Mouse (Mus musculus): Measurements from ENCODE around the gene Adamtsl1. TPM values are rescaled to one million over a fixed set of nuclear protein-coding genes. Genes with fewer than 3 reads are reported as not detected.
A peak's percentile ranks its signal among the peaks of the same experiment; 100 is the strongest.

Adamtsl1 gene
- polyA plus RNA-seq, 1 experiment from 2014 or later, result 0.73 TPM

GRCm38 (mm10) chr4:86019586-86019985 is 505.6 kb downstream of the Adamtsl1 start:
- DNase-seq, result no peak
- 45% methylated on average over 4 of the region's 4 CpGs for WGBS (ENCODE audit: insufficient replicate concordance)

DNA sequence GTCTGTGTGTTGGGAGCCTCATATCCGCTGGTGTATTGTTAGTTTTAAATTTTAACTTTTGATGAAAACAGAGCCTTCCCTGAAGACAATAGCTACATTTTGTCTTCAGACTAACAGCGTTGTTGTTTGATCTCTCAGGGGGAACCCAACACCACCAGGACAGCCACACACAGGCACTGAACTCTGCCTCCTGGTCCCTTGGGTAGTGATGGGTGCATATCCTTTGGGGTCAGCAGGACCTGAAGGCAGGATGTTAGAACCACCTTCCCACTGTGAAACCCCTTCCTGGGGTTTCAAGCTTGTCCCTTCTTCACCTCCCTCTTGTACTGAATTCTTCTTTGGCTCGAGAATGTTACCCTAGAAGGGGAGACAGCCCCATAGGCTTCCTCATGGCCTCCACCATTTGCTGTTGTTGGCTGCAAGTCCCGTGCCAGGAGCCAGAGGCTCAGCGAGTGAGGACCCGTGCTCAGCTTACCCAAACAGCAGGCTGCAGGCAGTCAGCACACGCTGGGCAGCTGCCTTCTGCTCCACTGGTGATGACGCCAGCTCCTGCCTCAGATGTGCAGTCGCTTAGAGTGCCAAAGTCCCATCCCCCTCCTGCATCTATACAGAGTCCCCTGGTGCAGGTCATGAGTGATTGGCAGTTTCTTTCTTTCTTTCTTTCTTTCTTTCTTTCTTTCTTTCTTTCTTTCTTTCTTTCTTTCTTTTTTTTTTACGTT is 506.6 kb downstream of the Adamtsl1 start:
- 60% methylated on average over 10 of the region's 10 CpGs for WGBS (ENCODE audit: insufficient replicate concordance)

More at GRCm38 (mm10) chr4:86019586-86019985, 505.6 kb downstream of the Adamtsl1 start:
- Histone ChIP-seq H3K36me3 (no peaks in the 10 kb centered on the region), H3K4me1 (replicated peaks) (no peaks in the 10 kb centered on the region), H3K9me3 (replicated peaks) (no peaks in the 10 kb centered on the region), H3K4me2 (no peak overlapping the region), H3K27ac (no peak overlapping the region), H3K4me3 (replicated peaks) (no peak overlapping the region), H3K27me3 (no peaks in the 10 kb centered on the region), H3K9ac (no peak overlapping the region)
- ATAC-seq (ENCODE audit: low read depth), result no peak

DNA sequence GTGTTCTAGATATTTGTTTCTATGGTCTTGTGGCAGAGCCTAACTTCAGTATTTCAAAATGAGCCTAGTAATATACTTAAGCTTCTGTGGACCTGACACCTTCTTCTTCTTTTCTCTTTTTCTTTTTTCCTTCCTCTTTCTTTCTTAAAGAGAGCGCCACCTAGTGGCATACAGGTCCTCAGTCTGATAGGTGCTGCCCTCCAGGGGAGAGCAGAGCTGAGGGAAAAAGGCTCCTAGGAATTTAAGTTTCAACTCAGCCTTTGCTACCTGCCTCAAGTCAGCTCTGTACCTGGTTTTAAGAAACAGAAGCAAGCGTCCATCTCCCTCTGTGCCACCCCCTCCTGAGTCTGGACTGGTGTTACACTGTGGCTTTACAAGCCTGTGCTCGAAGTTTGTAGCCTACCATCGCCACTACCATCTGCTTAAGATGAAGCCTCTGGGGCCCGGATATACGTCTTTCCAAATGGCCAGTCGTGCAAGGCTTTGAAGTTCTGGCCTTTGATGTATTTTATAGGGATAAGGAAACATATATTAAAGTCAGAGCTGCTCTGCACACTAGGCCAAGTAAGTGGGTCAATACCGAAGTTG is 510.7 kb downstream of the Adamtsl1 start:
- DNase-seq (no peak), ATAC-seq (ENCODE audit: low read depth) (no peak)
- Histone ChIP-seq H3K4me3 (replicated peaks) (no peak overlapping the region), H3K27me3 (no peaks in the 10 kb centered on the region), H3K9ac (no peak overlapping the region), H3K36me3 (no peaks in the 10 kb centered on the region), H3K27ac (no peak overlapping the region), H3K4me2 (no peak overlapping the region), H3K9me3 (replicated peaks) (no peaks in the 10 kb centered on the region), H3K4me1 (replicated peaks) (no peaks in the 10 kb centered on the region)
- 47% methylated on average over 8 of the region's 8 CpGs for WGBS (ENCODE audit: insufficient replicate concordance)

More for the DNA sequence above, 506.6 kb downstream of the Adamtsl1 start:
- ATAC-seq (ENCODE audit: low read depth), result no peak
- no peak for DNase-seq
- Histone ChIP-seq H3K4me3 (replicated peaks) (no peak overlapping the region), H3K27ac (no peak overlapping the region), H3K36me3 (no peaks in the 10 kb centered on the region), H3K4me1 (replicated peaks) (no peaks in the 10 kb centered on the region), H3K9ac (no peak overlapping the region), H3K27me3 (no peaks in the 10 kb centered on the region), H3K9me3 (replicated peaks) (no peaks in the 10 kb centered on the region), H3K4me2 (no peak overlapping the region)

DNA sequence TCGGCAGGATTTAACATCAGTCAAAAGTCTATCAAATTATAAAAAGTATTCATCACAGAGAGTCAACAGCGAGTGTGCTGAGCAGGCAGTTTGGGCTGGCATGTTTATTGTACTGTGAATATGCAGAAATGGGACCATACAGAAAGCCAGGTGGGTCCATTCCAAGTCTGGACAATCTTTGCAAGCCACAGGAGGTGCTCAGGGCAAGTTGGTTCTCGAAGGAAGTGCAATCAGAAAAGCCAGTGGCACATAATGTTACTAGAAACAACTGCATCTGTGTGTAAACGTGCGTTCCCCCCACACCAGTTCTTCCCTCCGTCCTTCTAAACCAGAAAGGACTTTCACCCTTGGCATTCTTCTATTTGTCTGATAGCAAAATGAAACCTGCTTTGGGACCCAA is 515.5 kb downstream of the Adamtsl1 start:
- no peaks in the 10 kb centered on the region for H3K9me3 ChIP-seq (replicated peaks)
- H3K4me2 ChIP-seq, result no peak overlapping the region
- H3K27ac ChIP-seq, result no peak overlapping the region
- DNase-seq (no peak), ATAC-seq (ENCODE audit: low read depth) (no peak)
- H3K27me3 ChIP-seq, result no peaks in the 10 kb centered on the region
- H3K36me3 ChIP-seq, result no peaks in the 10 kb centered on the region
- H3K4me3 ChIP-seq (replicated peaks), result no peak overlapping the region
- H3K4me1 ChIP-seq (replicated peaks), result no peaks in the 10 kb centered on the region
- 70% methylated on average over 6 of the region's 6 CpGs for WGBS (ENCODE audit: insufficient replicate concordance)
- H3K9ac ChIP-seq, result no peak overlapping the region

DNA sequence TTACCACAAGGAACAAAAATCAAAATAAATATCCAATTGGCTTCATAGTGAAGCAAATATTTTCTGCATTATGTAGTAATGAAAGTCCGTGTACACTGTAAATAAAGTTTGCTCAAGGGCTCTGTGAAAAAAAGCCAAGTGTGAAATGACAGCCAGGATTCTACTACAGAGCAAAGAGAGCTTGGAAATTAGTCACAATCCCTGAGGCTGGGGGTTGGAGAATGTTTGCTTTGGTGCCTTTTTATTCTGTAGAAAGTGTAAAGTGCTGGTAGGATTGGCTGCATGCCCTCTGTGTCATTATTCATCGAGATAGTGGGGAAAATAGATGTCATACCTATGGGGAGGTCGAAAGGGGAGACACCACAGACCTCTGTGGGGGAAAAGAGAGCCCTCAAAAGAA is 516.2 kb downstream of the Adamtsl1 start:
- H3K27me3 ChIP-seq, result no peaks in the 10 kb centered on the region
- WGBS (ENCODE audit: insufficient replicate concordance), result 53% methylated on average over 3 of the region's 3 CpGs
- H3K4me3 ChIP-seq (replicated peaks), result no peak overlapping the region
- H3K4me2 ChIP-seq, result no peak overlapping the region
- H3K9me3 ChIP-seq (replicated peaks), result no peaks in the 10 kb centered on the region
- no peak overlapping the region for H3K9ac ChIP-seq
- H3K27ac ChIP-seq, result no peak overlapping the region
- H3K36me3 ChIP-seq, result no peaks in the 10 kb centered on the region
- no peaks in the 10 kb centered on the region for H3K4me1 ChIP-seq (replicated peaks)
- ATAC-seq (ENCODE audit: low read depth) (no peak), DNase-seq (no peak)

GRCm38 (mm10) chr4:86031041-86031440 is 517.1 kb downstream of the Adamtsl1 start:
- no peak for DNase-seq
- 60% methylated on average over 8 of the region's 8 CpGs for WGBS (ENCODE audit: insufficient replicate concordance)
- Histone ChIP-seq H3K27ac (no peak overlapping the region), H3K36me3 (no peaks in the 10 kb centered on the region), H3K9ac (no peak overlapping the region), H3K4me1 (replicated peaks) (no peaks in the 10 kb centered on the region), H3K4me2 (no peak overlapping the region), H3K27me3 (no peaks in the 10 kb centered on the region), H3K9me3 (replicated peaks) (no peaks in the 10 kb centered on the region), H3K4me3 (replicated peaks) (no peak overlapping the region)
- ATAC-seq (ENCODE audit: low read depth), result no peak

DNA sequence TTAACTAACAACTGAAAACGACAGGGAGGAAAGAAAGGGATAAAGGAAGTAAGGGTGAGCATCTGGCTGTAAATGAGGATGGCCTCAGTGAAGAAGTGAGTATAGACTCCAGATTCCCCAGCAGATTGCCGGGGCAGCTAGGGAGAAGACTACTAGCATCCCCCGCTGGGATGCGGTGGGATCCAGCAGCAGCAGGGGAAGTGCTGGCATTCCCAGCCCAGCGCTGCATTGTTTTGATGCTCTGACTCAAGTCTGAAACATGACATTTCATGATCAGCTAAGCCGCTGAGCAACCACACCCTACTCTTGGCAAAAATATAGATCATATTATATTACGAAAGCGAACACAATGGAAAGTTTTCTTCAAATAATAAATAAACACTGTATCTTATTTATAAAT is 526.9 kb downstream of the Adamtsl1 start:
- Histone ChIP-seq H3K9ac (no peak overlapping the region), H3K9me3 (replicated peaks) (no peaks in the 10 kb centered on the region), H3K27ac (no peak overlapping the region), H3K4me1 (replicated peaks) (no peaks in the 10 kb centered on the region), H3K36me3 (no peaks in the 10 kb centered on the region), H3K27me3 (no peaks in the 10 kb centered on the region), H3K4me2 (no peak overlapping the region), H3K4me3 (replicated peaks) (no peak overlapping the region)
- ATAC-seq (ENCODE audit: low read depth), result no peak
- no peak for DNase-seq
- 47% methylated on average over 8 of the region's 8 CpGs for WGBS (ENCODE audit: insufficient replicate concordance)

GRCm38 (mm10) chr4:86045448-86045847 is 531.5 kb downstream of the Adamtsl1 start:
- Histone ChIP-seq H3K4me3 (replicated peaks) (no peak overlapping the region), H3K27ac (no peak overlapping the region), H3K27me3 (no peaks in the 10 kb centered on the region), H3K9me3 (replicated peaks) (no peaks in the 10 kb centered on the region), H3K4me1 (replicated peaks) (no peaks in the 10 kb centered on the region), H3K4me2 (no peak overlapping the region), H3K36me3 (no peaks in the 10 kb centered on the region), H3K9ac (no peak overlapping the region)
- WGBS (ENCODE audit: insufficient replicate concordance), result 70% methylated on average over 6 of the region's 6 CpGs
- ATAC-seq (ENCODE audit: low read depth) (no peak), DNase-seq (no peak)

DNA sequence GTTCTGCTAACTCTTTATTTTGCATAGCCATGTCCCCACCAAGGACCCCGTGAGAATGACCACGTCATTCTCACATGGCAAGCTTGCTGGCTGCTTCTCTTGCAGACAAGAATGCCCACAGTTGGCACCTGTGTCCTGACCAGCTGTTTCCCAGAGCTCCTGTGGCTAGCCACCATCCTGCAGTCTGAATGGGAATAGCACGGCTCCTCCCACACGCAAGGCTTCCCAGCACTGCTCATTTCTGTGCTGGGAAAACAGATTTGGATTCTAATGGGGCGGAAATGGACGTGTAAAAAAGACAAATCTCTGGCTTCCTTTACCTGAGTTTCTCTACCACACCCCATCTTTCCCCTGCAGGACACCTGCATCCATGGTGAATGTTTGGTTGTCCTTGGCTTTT is 531.9 kb downstream of the Adamtsl1 start:
- 63% methylated on average over 6 of the region's 6 CpGs for WGBS (ENCODE audit: insufficient replicate concordance)
- ATAC-seq (ENCODE audit: low read depth), result no peak

DNA sequence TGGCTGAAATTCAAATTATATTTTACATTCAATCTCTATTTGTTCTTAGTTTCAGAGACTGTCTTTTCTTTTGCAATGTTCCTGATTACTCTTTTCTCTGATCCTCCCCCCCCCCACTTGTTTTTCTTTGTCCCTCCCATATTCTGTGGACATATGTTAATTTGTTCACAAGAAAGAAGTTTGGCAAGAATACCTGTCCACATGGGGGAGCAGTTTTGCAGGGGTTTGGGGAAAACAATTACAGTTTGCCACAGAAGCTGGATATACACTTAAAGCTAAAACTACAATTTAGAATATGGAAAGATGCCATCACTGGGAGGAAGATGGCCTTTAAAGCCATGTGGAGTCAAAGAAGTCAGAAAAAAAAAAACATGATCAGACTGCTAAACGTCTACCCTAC is 532.9 kb downstream of the Adamtsl1 start:
- 69% methylated on average over 1 of the region's 1 CpGs for WGBS (ENCODE audit: insufficient replicate concordance)
- H3K27ac ChIP-seq, result no peak overlapping the region
- H3K36me3 ChIP-seq, result no peaks in the 10 kb centered on the region
- H3K9me3 ChIP-seq (replicated peaks), result no peaks in the 10 kb centered on the region
- H3K4me3 ChIP-seq (replicated peaks), result no peak overlapping the region
- H3K27me3 ChIP-seq, result no peaks in the 10 kb centered on the region
- no peaks in the 10 kb centered on the region for H3K4me1 ChIP-seq (replicated peaks)
- ATAC-seq (ENCODE audit: low read depth) (no peak), DNase-seq (no peak)
- no peak overlapping the region for H3K9ac ChIP-seq
- H3K4me2 ChIP-seq, result no peak overlapping the region

More for the DNA sequence above, 531.9 kb downstream of the Adamtsl1 start:
- H3K27me3 ChIP-seq, result no peaks in the 10 kb centered on the region
- no peak overlapping the region for H3K27ac ChIP-seq
- no peak overlapping the region for H3K9ac ChIP-seq
- H3K9me3 ChIP-seq (replicated peaks), result no peaks in the 10 kb centered on the region
- no peak overlapping the region for H3K4me2 ChIP-seq
- H3K36me3 ChIP-seq, result no peaks in the 10 kb centered on the region
- no peak overlapping the region for H3K4me3 ChIP-seq (replicated peaks)
- no peaks in the 10 kb centered on the region for H3K4me1 ChIP-seq (replicated peaks)
- no peak for DNase-seq

- H3K9me3 ChIP-seq (replicated peaks), result no peaks in the 10 kb centered on the region
- 1% methylated on average over 20 of the region's 20 CpGs for WGBS (ENCODE audit: insufficient replicate concordance)
- H3K4me1 ChIP-seq (replicated peaks), result no peaks in the 10 kb centered on the region
- H3K36me3 ChIP-seq, result no peaks in the 10 kb centered on the region
- H3K9ac ChIP-seq, result peak overlapping the region; percentile 26; the same call in 1 of the 2 replicates
- DNase-seq, result no peak
- peak overlapping the region; percentile 63 for H3K4me2 ChIP-seq
- no peak overlapping the region for H3K27ac ChIP-seq
- peak; percentile 85 for ATAC-seq (ENCODE audit: low read depth)
- H3K27me3 ChIP-seq, result 0 out of 2 replicates have a peak, but pooled peaks cover 3% of the 10 kb centered on the region
- H3K4me3 ChIP-seq (replicated peaks), result peak overlapping the region; percentile 37
Observed at GRCm38 (mm10) chr4:86053487-86054237, 539.7 kb downstream of the Adamtsl1 start.
